9 mouse cellular contexts compared by ENCODE assay signal in genomic region chr17:35044904-35045806, GRCm38 (mm10). TPM values are rescaled to one million over a fixed set of nuclear protein-coding genes. Genes with fewer than 3 reads are reported as not detected.
DNase-seq lines count a peak whose midpoint lies in the region; ATAC-seq and TF ChIP-seq lines count a peak whose summit lies in the region.
"Had no signal": no experiment of that assay in that cellular context is flagged by ENCODE, and none has a peak within 500 bp of the region (broad histone marks: within the 10 kb centered on the region; RNA-seq: fewer than 3 reads in every experiment).

No protein-coding gene starts in this region.

- TF ChIP-seq CTCF in CH12.LX (conservative IDR thresholded peaks at IDR 0.05 in 1 of 2, IDR thresholded peaks at IDR 0.05 in 1 of 2; ENCODE audit: low read depth in 2 of 2, low read length in 2 of 2) = 0 out of 4 replicates have a peak, but pooled peaks of 1 of the 2 experiments have one; percentile 2

- H3K4me2 ChIP-seq in CH12.LX (ENCODE audit: insufficient read depth, low read depth, poor library complexity, severe bottlenecking) = 0 out of 2 replicates have a peak overlapping the region, but pooled peaks have one; percentile 47
- H3K4me2 ChIP-seq in forebrain, embryonic 16.5 days (ENCODE audit: low read length) = peak overlapping the region; percentile 98
- H3K4me2 ChIP-seq in liver, embryonic 15.5 days = peak overlapping the region; percentile 98

- peaks cover 5 to 57% of the 10 kb centered on the region in 2 experiments; a peak in 3 of 4 replicates for H3K4me1 ChIP-seq in CH12.LX (ENCODE audit: control insufficient read depth in 1 of 2, insufficient read depth in 2 of 2)
- H3K4me1 ChIP-seq in forebrain, embryonic 16.5 days (replicated peaks; ENCODE audit: control insufficient read depth, insufficient read depth, low read length) = peaks cover 17% of the 10 kb centered on the region
- H3K4me1 ChIP-seq in liver, embryonic 15.5 days (replicated peaks) = peaks cover 82% of the 10 kb centered on the region

- intact Hi-C loops in left cerebral cortex, postnatal 25 days (cut with DNase I) = no loop called here

- no peak for TF ChIP-seq POLR2A in CH12.LX (IDR thresholded peaks at IDR 0.05; ENCODE audit: low read depth, low read length)

- peak overlapping the region; percentile 65; the same call in 1 of the 2 replicates for H3K9ac ChIP-seq in CH12.LX (ENCODE audit: insufficient read depth, low read depth)
- no peak overlapping the region for H3K9ac ChIP-seq in forebrain, embryonic 16.5 days (replicated peaks; ENCODE audit: low read depth, low read length)
- H3K9ac ChIP-seq in liver, embryonic 15.5 days = peak overlapping the region; percentile 88

- peak overlapping the region in 2 of 3 experiments; percentile 62 to 67 for H3K4me3 ChIP-seq in CH12.LX (replicated peaks in 1 of 3; ENCODE audit: low read depth in 2 of 3, low read length in 2 of 3, poor library complexity in 1 of 3)
- H3K4me3 ChIP-seq in forebrain, embryonic 16.5 days (replicated peaks; ENCODE audit: low read length) = peak overlapping the region; percentile 52
- H3K4me3 ChIP-seq in liver, embryonic 15.5 days (replicated peaks) = peak overlapping the region; percentile 72

- in situ Hi-C loops in CH12.LX (cut with MboI; ENCODE audit: low pct_ligation_motif_present, low pct_unique_long_range_greater_than_20kb, low sequenced_read_pairs) = no loop called here

- DNase-seq in cerebellum, adult 8-10 months = peak; percentile 5
- no peak for DNase-seq in cerebellum, adult 9-10 months
- no peak for DNase-seq in CH12.LX (ENCODE audit: extremely low read depth)
- no peak for DNase-seq in left cerebral cortex, postnatal 25 days (ENCODE audit: low spot score in 2 of 2)
- DNase-seq in cerebellum, adult 18-20 months = no peak
- no peak for DNase-seq in right cerebral cortex, postnatal 36 days (ENCODE audit: low spot score in 2 of 2)

- H3K27me3 ChIP-seq in CH12.LX (replicated peaks) = no peaks in the 10 kb centered on the region
- no peaks in the 10 kb centered on the region for H3K27me3 ChIP-seq in forebrain, embryonic 16.5 days (replicated peaks; ENCODE audit: control insufficient read depth, insufficient read depth, low read length)
- no peaks in the 10 kb centered on the region for H3K27me3 ChIP-seq in liver, embryonic 15.5 days

- H3K27ac ChIP-seq in CH12.LX (ENCODE audit: insufficient read depth, low read depth) = no peak overlapping the region
- no peak overlapping the region for H3K27ac ChIP-seq in forebrain, embryonic 16.5 days (ENCODE audit: low read length)
- peak overlapping the region; percentile 91 for H3K27ac ChIP-seq in liver, embryonic 15.5 days (replicated peaks)

- dilution Hi-C loops in CH12.LX (cut with MboI; ENCODE audit: extremely low pct_ligation_motif_present, extremely low pct_unique_long_range_greater_than_20kb, low sequenced_read_pairs) = no loop called here

- H3K9me3 ChIP-seq in CH12.LX (replicated peaks; ENCODE audit: low read length) = no peaks in the 10 kb centered on the region
- no peaks in the 10 kb centered on the region for H3K9me3 ChIP-seq in forebrain, embryonic 16.5 days (ENCODE audit: control insufficient read depth, low read length)
- no peaks in the 10 kb centered on the region for H3K9me3 ChIP-seq in liver, embryonic 15.5 days (replicated peaks)

- 85% methylated on average over 7 of the region's 7 CpGs for WGBS in forebrain, embryonic 16.5 days
- 27% methylated on average over 7 of the region's 7 CpGs for WGBS in liver, embryonic 15.5 days (ENCODE audit: insufficient replicate concordance)

- no peak for TF ChIP-seq RAD21 in CH12.LX (IDR thresholded peaks at IDR 0.05; ENCODE audit: low read depth, low read length)

- no peak for ATAC-seq in forebrain, embryonic 16.5 days
- peak; percentile 30; the same call in 1 of the 2 replicates for ATAC-seq in liver, embryonic 15.5 days (ENCODE audit: insufficient read depth)

- TF ChIP-seq EP300 in CH12.LX (IDR thresholded peaks at IDR 0.05; ENCODE audit: low read length) = no peak

- H3K36me3 ChIP-seq in CH12.LX (replicated peaks in 1 of 2; ENCODE audit: control insufficient read depth in 1 of 2, insufficient read depth in 1 of 2, low read length in 1 of 2) = peaks cover 0 to 2% of the 10 kb centered on the region in 2 experiments
- no peaks in the 10 kb centered on the region for H3K36me3 ChIP-seq in forebrain, embryonic 16.5 days (ENCODE audit: control insufficient read depth, insufficient read depth)
- no peaks in the 10 kb centered on the region for H3K36me3 ChIP-seq in liver, embryonic 15.5 days (replicated peaks)

- H3K79me2 ChIP-seq in CH12.LX (replicated peaks; ENCODE audit: control insufficient read depth, extremely low read depth, insufficient read depth, poor library complexity, severe bottlenecking) = 0 out of 2 replicates have a peak, but pooled peaks cover 3% of the 10 kb centered on the region

TF ChIP-seq in CH12.LX, 34 proteins besides CTCF, POLR2A, EP300 and RAD21:
- TF ChIP-seq MEF2A (IDR thresholded peaks at IDR 0.05; ENCODE audit: borderline replicate concordance, low read depth, low read length) (no peak), ZNF384 (IDR thresholded peaks at IDR 0.05; ENCODE audit: low read depth, low read length) (0 out of 2 replicates have a peak, but pooled peaks have one; percentile 9)

RNA-seq across cellular contexts. Expression of gene Msh5, which starts 1.4 kb away (rescaled TPM):
- total RNA-seq in CH12.LX (2012; rRNA removed) (11.5 and 13.1 TPM in 2 replicates), CH12.LX (2014; rRNA removed) (6.1 and 7.6 TPM in 2 replicates)
- polyA plus RNA-seq in CH12.LX (2012; ENCODE audit: insufficient read length, low read depth) = 10.6 and 12.1 TPM in 2 replicates
- polyA plus RNA-seq in forebrain, embryonic 16.5 days (2015; fragmentation: Nextera tagmentation; extraction: Ambion mirVana) = 3.1 and 3.4 TPM in 2 replicates
- polyA plus RNA-seq in liver, embryonic 15.5 days (2015; fragmentation: Nextera tagmentation; extraction: Ambion mirVana) = 3.4 and 4.3 TPM in 2 replicates
- under 1 TPM; 0.76 to 0.96 TPM for total RNA-seq in left cerebral cortex, postnatal 25 days (2021)

RNA-seq across cellular contexts. Expression of gene Clic1, which starts 4.6 kb away (rescaled TPM):
- total RNA-seq in CH12.LX (2012; rRNA removed) (182 and 198 TPM in 2 replicates), CH12.LX (2014; rRNA removed) (111 and 114 TPM in 2 replicates)
- polyA plus RNA-seq in CH12.LX (2012; ENCODE audit: insufficient read length, low read depth) = 160 and 163 TPM in 2 replicates
- polyA plus RNA-seq in forebrain, embryonic 16.5 days (2015; fragmentation: Nextera tagmentation; extraction: Ambion mirVana) = 79.3 and 85.5 TPM in 2 replicates
- polyA plus RNA-seq in liver, embryonic 15.5 days (2015; fragmentation: Nextera tagmentation; extraction: Ambion mirVana) = 120 and 122 TPM in 2 replicates
- 10 to 100 TPM in 1 of 2 experiments, 1 to 10 TPM in 1; 9.9 to 11.6 TPM for total RNA-seq in left cerebral cortex, postnatal 25 days (2021)

RNA-seq across cellular contexts. Expression of gene Ddah2, which starts 13.7 kb away (rescaled TPM):
- total RNA-seq in CH12.LX (2012; rRNA removed) (3.4 and 4.3 TPM in 2 replicates), CH12.LX (2014; rRNA removed) (0.94 and 1.4 TPM in 2 replicates)
- 4.8 and 6.3 TPM in 2 replicates for polyA plus RNA-seq in CH12.LX (2012; ENCODE audit: insufficient read length, low read depth)
- polyA plus RNA-seq in forebrain, embryonic 16.5 days (2015; fragmentation: Nextera tagmentation; extraction: Ambion mirVana) = 484 and 489 TPM in 2 replicates
- polyA plus RNA-seq in liver, embryonic 15.5 days (2015; fragmentation: Nextera tagmentation; extraction: Ambion mirVana) = 18.6 and 22.8 TPM in 2 replicates
- total RNA-seq in left cerebral cortex, postnatal 25 days (2021) = 10 to 100 TPM; 12.1 to 12.5 TPM

RNA-seq across cellular contexts. Expression of gene Sapcd1, which starts 17.3 kb away (rescaled TPM):
- total RNA-seq in CH12.LX (2012; rRNA removed) = 94.1 and 124 TPM in 2 replicates
- total RNA-seq in CH12.LX (2014; rRNA removed) = 130 and 142 TPM in 2 replicates
- polyA plus RNA-seq in CH12.LX (2012; ENCODE audit: insufficient read length, low read depth) = 94.4 and 105 TPM in 2 replicates
- polyA plus RNA-seq in forebrain, embryonic 16.5 days (2015; fragmentation: Nextera tagmentation; extraction: Ambion mirVana) = 2.2 and 2.7 TPM in 2 replicates
- polyA plus RNA-seq in liver, embryonic 15.5 days (2015; fragmentation: Nextera tagmentation; extraction: Ambion mirVana) = 2.2 and 2.3 TPM in 2 replicates
- under 1 TPM; 0.60 to 0.83 TPM for total RNA-seq in left cerebral cortex, postnatal 25 days (2021)

RNA-seq across cellular contexts. Expression of gene Ly6g6c, which starts 20.0 kb away (rescaled TPM):
- total RNA-seq in CH12.LX (2012; rRNA removed) (not detected in 2 replicates), CH12.LX (2014; rRNA removed) (not detected in 2 replicates)
- polyA plus RNA-seq in CH12.LX (2012; ENCODE audit: insufficient read length, low read depth) = 0.30 and 0.42 TPM in 2 replicates
- polyA plus RNA-seq in forebrain, embryonic 16.5 days (2015; fragmentation: Nextera tagmentation; extraction: Ambion mirVana) = not detected in 2 replicates
- polyA plus RNA-seq in liver, embryonic 15.5 days (2015; fragmentation: Nextera tagmentation; extraction: Ambion mirVana) = 0.21 and 0.40 TPM in 2 replicates
- total RNA-seq in left cerebral cortex, postnatal 25 days (2021) = not detected
- total RNA-seq: layer of hippocampus, adult 2 months had no signal

Comparison
In these comparisons a context has a peak if more than half of its experiments do, and no peak if none do; other contexts are left out.
1. H3K4me2 ChIP-seq: peak in every context shown above with its lines; median percentile 98 in forebrain, embryonic 16.5 days; 98 in liver, embryonic 15.5 days; 47 in CH12.LX.
2. RNA of gene Ddah2, which starts 13.7 kb away (polyA plus RNA-seq): 484 to 489 TPM in forebrain, embryonic 16.5 days; 18.6 to 22.8 TPM in liver, embryonic 15.5 days and 4.8 to 6.3 TPM in CH12.LX; every median in the first group is over 10 times any median in the second.
3. Peak in every context shown above with its lines, with median percentiles within 50 percentile points of each other: H3K4me3 ChIP-seq.